Mouse (Mus musculus) ES-Bruce4 (cell line): ENCODE measurements around the gene Etv5.

Experiments used
- EP300 ChIP-seq: IDR thresholded peaks from 2 replicates; pipeline ENCODE4 v1.6.1; 2011; ENCODE audit warnings: low read depth, low read length; ENCODE audit not compliant: insufficient read depth
- POLR2A ChIP-seq: IDR thresholded peaks from one replicate; pipeline ENCODE4 v1.8.1; 2011; ENCODE audit warnings: low read length; ENCODE audit not compliant: insufficient read depth

- TF ChIP-seq POLR2A (no peak), EP300 (no peak)
These were observed 5.3 kb upstream of the Etv5 start for GRCm38 (mm10) chr16:22444786-22445185.
